Mouse (Mus musculus): ENCODE data around the gene Hoxa11. TPM values are rescaled to one million over a fixed set of nuclear protein-coding genes. Genes with fewer than 3 reads are reported as not detected.

Gene Hoxa11
- total RNA-seq, 1 experiment = 0.31 TPM

DNA sequence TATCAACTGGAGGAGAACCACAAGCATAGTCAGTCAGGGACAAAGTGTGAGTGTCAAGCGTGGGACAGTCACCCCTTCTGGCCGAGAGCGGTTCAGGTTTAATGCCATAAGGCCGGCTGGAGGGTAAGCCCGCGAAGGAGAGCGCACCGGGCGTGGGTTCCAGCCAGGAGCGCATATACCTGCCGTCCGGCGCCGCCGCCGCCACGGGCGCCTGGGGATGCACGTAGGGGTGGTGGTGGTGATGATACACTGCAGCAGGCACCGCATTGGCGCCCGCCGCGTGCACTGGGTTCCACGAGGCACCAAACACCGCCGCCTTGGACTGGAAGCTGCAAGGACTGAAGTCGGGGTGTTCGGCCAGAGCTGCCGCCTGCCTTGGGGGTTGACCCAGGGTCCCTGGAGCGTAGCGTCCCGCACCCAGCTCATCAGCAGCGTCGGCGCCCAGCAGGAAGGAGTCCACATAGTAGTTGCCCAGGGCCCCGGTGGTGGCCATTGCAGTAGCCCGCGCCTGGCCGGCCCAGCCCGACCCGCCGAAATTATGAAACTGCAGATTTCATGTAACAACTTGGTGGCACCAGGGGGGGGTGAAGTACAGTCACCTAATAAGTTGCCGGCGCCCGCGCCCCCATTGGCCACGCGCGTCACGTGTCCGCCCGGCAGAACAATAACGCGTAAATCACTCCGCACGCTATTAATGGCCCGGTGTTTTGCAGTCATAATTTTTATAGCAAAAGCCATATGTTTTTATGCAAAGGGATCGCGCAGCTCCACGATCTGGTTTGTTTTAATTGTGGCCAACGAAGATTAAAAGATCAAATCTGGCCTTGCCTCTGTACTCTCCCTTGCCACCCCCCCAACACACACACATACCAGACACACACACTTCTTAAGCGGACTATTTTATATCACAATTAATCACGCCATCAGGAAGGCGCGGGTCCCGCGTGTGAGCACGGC is 19.7 kb downstream of the Hoxa11 start:
- in situ Hi-C loops (cut with MboI; ENCODE audit: low sequenced_read_pairs in 2 of 2, unreplicated experiment in 2 of 2) = loop anchor here (10.0 kb wide), 3 partner anchors 61 to 1051 kb away; partner anchors contain the start of gene Hoxa2 (in 2 of the 2)
- Histone ChIP-seq H3K4me3 (ENCODE audit: insufficient read depth in 1 of 2, low read depth in 1 of 2, low read length in 2 of 2, poor library complexity in 1 of 2, severe bottlenecking in 1 of 2) (peak overlapping the region; percentile 27; a peak in 3 of 4 replicates), H3K9me3 (ENCODE audit: control insufficient read depth, insufficient read depth, low read depth, low read length) (no peaks in the 10 kb centered on the region), H3K4me1 (ENCODE audit: control insufficient read depth in 2 of 2, insufficient read depth in 2 of 2, low read length in 2 of 2, poor library complexity in 1 of 2) (peaks cover 0 to 10% of the 10 kb centered on the region in 2 experiments; a peak in 1 of 4 replicates), H3K9ac (ENCODE audit: insufficient read depth, low read depth, low read length, poor library complexity, severe bottlenecking) (no peak overlapping the region), H3K27ac (ENCODE audit: insufficient read depth, low read depth, low read length, poor library complexity, severe bottlenecking) (no peak overlapping the region), H3K36me3 (ENCODE audit: control insufficient read depth, insufficient read depth, low read length, poor library complexity, severe bottlenecking) (no peaks in the 10 kb centered on the region)
- TF ChIP-seq MAFK (IDR thresholded peaks at IDR 0.05; ENCODE audit: insufficient read depth, low read depth, low read length) (no peak), CHD2 (IDR thresholded peaks at IDR 0.05; ENCODE audit: low read depth, low read length) (no peak), ZC3H11A (IDR thresholded peaks at IDR 0.05; ENCODE audit: borderline replicate concordance, low read depth, low read length) (no peak)
- no peak for DNase-seq (ENCODE audit: low read depth, low spot score)

DNA sequence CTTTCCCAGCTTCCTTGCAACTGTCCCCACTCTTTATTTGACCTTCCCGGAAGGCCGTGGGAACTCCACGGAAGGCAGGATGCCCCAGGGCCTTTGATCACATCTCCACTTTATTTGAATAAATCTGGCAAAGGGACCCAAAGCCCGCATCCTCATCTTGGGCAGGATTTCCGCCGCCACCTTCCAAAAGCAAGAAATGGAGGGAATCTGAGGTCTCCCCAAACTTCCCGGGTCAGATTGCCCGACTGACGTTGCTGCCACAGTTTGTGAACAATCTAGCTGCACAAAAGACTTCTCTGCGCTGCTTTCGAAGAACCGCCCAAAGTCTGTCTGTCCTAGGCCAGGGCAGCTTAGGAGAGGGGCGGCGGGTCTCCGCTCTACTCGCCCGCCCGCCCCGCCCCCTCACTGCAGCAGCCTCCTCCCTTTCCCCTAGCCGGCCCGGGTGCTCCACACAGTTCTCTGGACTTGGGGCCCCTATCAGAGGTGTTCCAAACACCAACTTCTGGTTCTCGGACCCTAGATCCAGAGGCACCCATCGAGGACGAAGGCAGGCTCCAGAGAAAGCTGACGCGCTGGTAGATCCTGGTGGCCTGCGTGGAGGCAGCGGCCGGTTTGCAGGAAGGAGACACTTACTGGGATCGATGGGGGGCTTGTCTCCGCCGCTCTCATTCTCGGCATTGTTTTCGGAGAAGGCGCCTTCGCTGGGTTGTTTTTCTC is 20.6 kb downstream of the Hoxa11 start:
- H3K36me3 ChIP-seq (ENCODE audit: control insufficient read depth, insufficient read depth, low read length, poor library complexity, severe bottlenecking) = no peaks in the 10 kb centered on the region
- peak overlapping the region in 1 of 2 experiments; percentile 27; a peak in 1 of 4 replicates for H3K4me3 ChIP-seq (ENCODE audit: insufficient read depth in 1 of 2, low read depth in 1 of 2, low read length in 2 of 2, poor library complexity in 1 of 2, severe bottlenecking in 1 of 2)
- no peak overlapping the region for H3K9ac ChIP-seq (ENCODE audit: insufficient read depth, low read depth, low read length, poor library complexity, severe bottlenecking)
- DNase-seq (ENCODE audit: low read depth, low spot score) = no peak
- no peak overlapping the region for H3K27ac ChIP-seq (ENCODE audit: insufficient read depth, low read depth, low read length, poor library complexity, severe bottlenecking)
- in situ Hi-C loops (cut with MboI; ENCODE audit: low sequenced_read_pairs in 2 of 2, unreplicated experiment in 2 of 2) = loop anchor here (10.0 to 25.0 kb wide), 4 partner anchors 60 to 1050 kb away; partner anchors contain the start of gene Hoxa2 (in 2 of the 2)
- H3K4me1 ChIP-seq (ENCODE audit: control insufficient read depth in 2 of 2, insufficient read depth in 2 of 2, low read length in 2 of 2, poor library complexity in 1 of 2) = peaks cover 0 to 9% of the 10 kb centered on the region in 2 experiments; a peak in 1 of 4 replicates
- H3K9me3 ChIP-seq (ENCODE audit: control insufficient read depth, insufficient read depth, low read depth, low read length) = no peaks in the 10 kb centered on the region
- no peak for TF ChIP-seq ZNF384 (IDR thresholded peaks at IDR 0.05; ENCODE audit: low read depth, low read length)
- TF ChIP-seq CHD2 (IDR thresholded peaks at IDR 0.05; ENCODE audit: low read depth, low read length) = no peak

DNA sequence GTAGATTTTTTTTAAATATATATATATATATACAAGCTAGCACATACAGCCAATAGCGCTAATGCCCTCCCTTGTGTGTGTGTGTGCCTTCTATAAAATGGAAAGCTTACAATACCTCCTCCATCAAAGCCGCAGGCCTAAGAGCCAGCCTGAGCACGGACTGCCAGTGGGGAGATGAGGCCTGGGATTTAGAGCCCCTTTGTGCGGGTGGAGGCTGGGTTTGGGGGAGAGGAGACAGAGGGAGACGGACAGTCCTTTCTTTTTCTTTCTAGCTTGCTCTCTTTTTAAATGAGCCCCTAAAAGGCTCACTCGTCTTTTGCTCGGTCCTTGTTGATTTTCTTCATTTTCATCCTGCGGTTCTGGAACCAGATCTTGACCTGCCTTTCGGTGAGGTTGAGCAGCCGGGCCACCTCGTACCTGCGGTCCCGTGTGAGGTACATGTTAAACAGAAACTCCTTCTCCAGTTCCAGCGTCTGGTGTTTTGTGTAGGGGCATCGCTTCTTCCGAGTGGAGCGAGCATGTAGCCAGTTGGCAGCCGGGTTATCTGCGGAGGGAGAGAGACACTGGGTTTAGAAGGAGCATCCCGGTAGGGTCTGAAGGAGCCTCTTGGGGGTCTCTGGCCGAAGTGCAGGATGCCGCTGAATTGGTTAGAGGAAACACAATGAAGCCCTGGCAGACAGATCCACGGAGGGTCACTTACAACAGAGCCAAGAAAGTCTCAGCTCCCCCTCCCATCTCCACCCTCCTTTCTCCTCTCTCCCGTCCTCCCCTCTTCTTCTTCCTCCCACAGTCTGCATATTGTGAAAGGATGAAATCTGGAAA is 21.5 kb downstream of the Hoxa11 start:
- Histone ChIP-seq H3K36me3 (ENCODE audit: control insufficient read depth, insufficient read depth, low read length, poor library complexity, severe bottlenecking) (no peaks in the 10 kb centered on the region), H3K9me3 (ENCODE audit: control insufficient read depth, insufficient read depth, low read depth, low read length) (no peaks in the 10 kb centered on the region), H3K27ac (ENCODE audit: insufficient read depth, low read depth, low read length, poor library complexity, severe bottlenecking) (no peak overlapping the region), H3K4me1 (ENCODE audit: control insufficient read depth in 2 of 2, insufficient read depth in 2 of 2, low read length in 2 of 2, poor library complexity in 1 of 2) (peaks cover 0 to 7% of the 10 kb centered on the region in 2 experiments; a peak in 1 of 4 replicates), H3K9ac (ENCODE audit: insufficient read depth, low read depth, low read length, poor library complexity, severe bottlenecking) (no peak overlapping the region), H3K4me3 (ENCODE audit: insufficient read depth in 1 of 2, low read depth in 1 of 2, low read length in 2 of 2, poor library complexity in 1 of 2, severe bottlenecking in 1 of 2) (no peak overlapping the region)
- TF ChIP-seq HCFC1 (IDR thresholded peaks at IDR 0.05; ENCODE audit: borderline replicate concordance, insufficient read depth, low read length) = no peak
- no peak for TF ChIP-seq CHD2 (IDR thresholded peaks at IDR 0.05; ENCODE audit: low read depth, low read length)
- TF ChIP-seq ZC3H11A (IDR thresholded peaks at IDR 0.05; ENCODE audit: borderline replicate concordance, low read depth, low read length) = no peak
- no peak for TF ChIP-seq MAFK (IDR thresholded peaks at IDR 0.05; ENCODE audit: insufficient read depth, low read depth, low read length)
- no peak for TF ChIP-seq ZNF384 (IDR thresholded peaks at IDR 0.05; ENCODE audit: low read depth, low read length)
- no peak for DNase-seq (ENCODE audit: low read depth, low spot score)
- in situ Hi-C loops (cut with MboI; ENCODE audit: low sequenced_read_pairs in 2 of 2, unreplicated experiment in 2 of 2) = loop anchor here (10.0 to 25.0 kb wide), 4 partner anchors 59 to 1049 kb away; partner anchors contain the start of gene Hoxa2 (in 2 of the 2)

DNA sequence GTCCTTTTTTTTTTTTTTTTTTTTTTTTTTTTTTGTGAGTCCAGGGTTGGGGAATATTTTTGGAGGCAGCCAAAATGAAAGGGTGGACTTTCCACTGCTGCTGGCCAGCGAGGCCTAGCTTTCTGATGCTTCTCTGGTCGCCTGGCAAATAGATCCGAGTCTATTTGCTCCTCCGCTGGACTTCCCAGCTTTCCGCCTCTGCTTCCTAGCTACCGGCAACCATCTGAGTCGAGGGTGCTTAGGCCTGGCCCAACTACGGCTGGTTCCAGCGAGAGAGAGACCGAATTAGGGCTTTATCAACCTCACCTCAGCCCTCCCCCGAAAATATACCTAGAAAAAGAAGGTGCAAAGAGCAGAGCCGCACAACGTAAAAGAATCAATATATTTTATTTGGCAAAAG is 22.9 kb downstream of the Hoxa11 start:
- no peaks in the 10 kb centered on the region for H3K9me3 ChIP-seq (ENCODE audit: control insufficient read depth, insufficient read depth, low read depth, low read length)
- no peak overlapping the region for H3K27ac ChIP-seq (ENCODE audit: insufficient read depth, low read depth, low read length, poor library complexity, severe bottlenecking)
- TF ChIP-seq CHD2 (IDR thresholded peaks at IDR 0.05; ENCODE audit: low read depth, low read length) (no peak), MAFK (IDR thresholded peaks at IDR 0.05; ENCODE audit: insufficient read depth, low read depth, low read length) (no peak), ZNF384 (IDR thresholded peaks at IDR 0.05; ENCODE audit: low read depth, low read length) (no peak), HCFC1 (IDR thresholded peaks at IDR 0.05; ENCODE audit: borderline replicate concordance, insufficient read depth, low read length) (no peak), ZC3H11A (IDR thresholded peaks at IDR 0.05; ENCODE audit: borderline replicate concordance, low read depth, low read length) (no peak)
- no peak overlapping the region for H3K9ac ChIP-seq (ENCODE audit: insufficient read depth, low read depth, low read length, poor library complexity, severe bottlenecking)
- H3K4me3 ChIP-seq (ENCODE audit: insufficient read depth in 1 of 2, low read depth in 1 of 2, low read length in 2 of 2, poor library complexity in 1 of 2, severe bottlenecking in 1 of 2) = no peak overlapping the region
- peaks cover 0 to 7% of the 10 kb centered on the region in 2 experiments; a peak in 1 of 4 replicates for H3K4me1 ChIP-seq (ENCODE audit: control insufficient read depth in 2 of 2, insufficient read depth in 2 of 2, low read length in 2 of 2, poor library complexity in 1 of 2)
- DNase-seq (ENCODE audit: low read depth, low spot score) = no peak
- H3K36me3 ChIP-seq (ENCODE audit: control insufficient read depth, insufficient read depth, low read length, poor library complexity, severe bottlenecking) = no peaks in the 10 kb centered on the region
- in situ Hi-C loops (cut with MboI; ENCODE audit: low sequenced_read_pairs in 2 of 2, unreplicated experiment in 2 of 2) = loop anchor here (10.0 to 25.0 kb wide), 4 partner anchors 58 to 1048 kb away; partner anchors contain the start of gene Hoxa2 (in 2 of the 2)
